Mouse (Mus musculus) erythroblast, embryonic 14.5 days (primary cell): ENCODE data around the gene Vmn1r175.
"Not testable (repeated sequence)": the region's sequence is repeated elsewhere in the genome, so short reads cannot be mapped to it uniquely, and the experiment has no call there.

ENCODE experiments used
- GATA1 ChIP-seq: IDR thresholded peaks from 2 replicates; pipeline ENCODE4 v1.6.1; 2012; ENCODE audit warnings: low read length, inconsistent platforms, mixed read lengths
- TAL1 ChIP-seq: IDR thresholded peaks from 3 replicates; pipeline ENCODE4 v1.6.1; 2012; ENCODE audit warnings: low read length, inconsistent platforms, mixed read lengths

- TF ChIP-seq GATA1, TAL1: not testable (repeated sequence)
These were observed 26.8 kb upstream of the Vmn1r175 start, which contains the start of gene Vmn1r176 for GRCm38 (mm10) chr7:23837272-23837671.
